Mouse (Mus musculus) bone marrow, adult 2 months (tissue): Measurements from ENCODE around the gene Trim47. TPM values are rescaled to one million over a fixed set of nuclear protein-coding genes. Genes with fewer than 3 reads are reported as not detected.
A peak's percentile ranks its signal among the peaks of the same experiment; 100 is the strongest.

ENCODE experiments used
- H3K27ac ChIP-seq: fragments of 200-500 bp; 2 replicates; pipeline ENCODE4 v1.5.1; 2012; ENCODE audit warnings: low read depth, mild to moderate bottlenecking, control low read depth, inconsistent platforms, low read length; ENCODE audit not compliant: control insufficient read depth, poor library complexity, insufficient read depth
- H3K4me1 ChIP-seq: fragments of 200-500 bp; 2 replicates; pipeline ENCODE4 v1.6.1; 2011; ENCODE audit warnings: low read length; ENCODE audit not compliant: control insufficient read depth, insufficient read depth
- H3K4me3 ChIP-seq: fragments of 200-500 bp; replicated peaks from 2 replicates; pipeline ENCODE3; 2011; ENCODE audit warnings: mild to moderate bottlenecking, low read depth, low read length, control low read depth; ENCODE audit not compliant: control insufficient read depth
- CTCF ChIP-seq: fragments of 200-500 bp; IDR thresholded peaks from 2 replicates; pipeline ENCODE4 v1.5.1; 2011; ENCODE audit warnings: low read length, control low read depth; ENCODE audit not compliant: control insufficient read depth, insufficient read depth
- POLR2A ChIP-seq: fragments of 200-500 bp; IDR thresholded peaks from 2 replicates; pipeline ENCODE4 v1.6.1; 2011; ENCODE audit warnings: low read depth, mild to moderate bottlenecking, control low read depth, low read length, borderline replicate concordance; ENCODE audit not compliant: control insufficient read depth
- WGBS: fragments of 180-500 bp; shearing (Covaris S2); methylation state at CpG from one replicate; pipeline ENCODE4 v1.1.7; 2018; 5-methylcytosine and 5-hydroxymethylcytosine counted together
- polyA plus RNA-seq: library from polyadenylated mRNA; stranded (reverse); fragments of >200 nt; gene quantifications from 2 replicates; pipeline ENCODE4 v1.2.4, GENCODE M21; 2011; ENCODE audit warnings: low replicate concordance; ENCODE audit not compliant: missing spikeins, insufficient read depth, insufficient read length

The Trim47 gene
- polyA plus RNA-seq, 1 experiment = 8.9 TPM

- no peaks in the 10 kb centered on the region; the same call in none of the 2 replicates for H3K4me1 ChIP-seq
- no peak for TF ChIP-seq CTCF
- TF ChIP-seq POLR2A = no peak
- H3K4me3 ChIP-seq = no peak overlapping the region
- H3K27ac ChIP-seq = no peak overlapping the region
- WGBS = 64% methylated on average over 14 of the region's 14 CpGs
Measured at GRCm38 (mm10) chr11:116106963-116107776, 19.8 kb downstream of the Trim47 start.

DNA sequence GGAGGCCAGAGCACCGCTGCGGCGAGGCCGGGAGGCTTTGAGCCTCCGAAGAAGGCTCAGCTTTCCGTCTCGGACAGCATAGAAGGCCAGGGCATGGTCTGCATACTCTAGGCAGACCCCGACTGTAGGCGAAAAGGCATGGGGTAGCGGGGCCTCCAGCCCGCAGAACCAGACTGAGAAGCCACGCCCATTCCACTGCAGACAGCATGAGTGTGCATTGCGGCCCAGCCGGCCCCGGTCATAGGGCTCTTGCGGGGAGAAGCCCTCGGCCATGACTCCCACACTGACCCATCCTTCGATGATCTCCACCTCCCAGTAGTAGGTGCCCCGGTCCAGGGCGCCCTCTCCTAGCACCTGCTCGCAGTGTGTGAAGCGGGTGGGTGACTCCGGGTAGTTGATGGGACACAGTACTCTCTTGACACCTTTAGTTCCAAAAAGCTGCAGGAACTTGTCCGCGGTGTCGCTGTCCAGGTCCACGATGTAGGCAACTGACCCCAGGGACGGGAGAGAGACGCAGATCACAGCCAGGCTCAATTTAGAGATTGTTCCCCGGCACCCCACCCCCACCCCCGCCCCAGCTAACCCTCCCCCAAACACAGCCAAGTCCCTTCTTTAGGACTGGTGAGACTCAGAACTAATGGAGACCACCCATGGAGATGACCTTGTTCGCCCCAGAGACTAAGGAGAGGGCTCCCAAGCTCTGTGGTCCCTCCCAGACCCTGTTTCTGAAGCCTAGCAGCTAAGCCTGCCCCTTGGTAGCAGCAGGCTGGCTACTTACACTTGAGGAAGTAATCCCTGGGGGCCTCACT is 20.7 kb downstream of the Trim47 start:
- 87% methylated on average over 32 of the region's 32 CpGs for WGBS
- Histone ChIP-seq H3K27ac (no peak overlapping the region), H3K4me1 (no peaks in the 10 kb centered on the region; the same call in none of the 2 replicates), H3K4me3 (no peak overlapping the region)
- TF ChIP-seq CTCF = no peak
- no peak for TF ChIP-seq POLR2A

GRCm38 (mm10) chr11:116105065-116105464 is 21.9 kb downstream of the Trim47 start:
- Histone ChIP-seq H3K4me3 (no peak overlapping the region), H3K4me1 (no peaks in the 10 kb centered on the region; the same call in none of the 2 replicates), H3K27ac (no peak overlapping the region)
- 78% methylated on average over 2 of the region's 2 CpGs for WGBS
- no peak for TF ChIP-seq POLR2A
- TF ChIP-seq CTCF = no peak

- TF ChIP-seq CTCF = no peak
- TF ChIP-seq POLR2A = no peak
- Histone ChIP-seq H3K4me3 (no peak overlapping the region), H3K4me1 (no peaks in the 10 kb centered on the region; the same call in none of the 2 replicates), H3K27ac (no peak overlapping the region)
- 36% methylated on average over 14 of the region's 14 CpGs for WGBS
Measured at GRCm38 (mm10) chr11:116104006-116104646, 22.9 kb downstream of the Trim47 start.

DNA sequence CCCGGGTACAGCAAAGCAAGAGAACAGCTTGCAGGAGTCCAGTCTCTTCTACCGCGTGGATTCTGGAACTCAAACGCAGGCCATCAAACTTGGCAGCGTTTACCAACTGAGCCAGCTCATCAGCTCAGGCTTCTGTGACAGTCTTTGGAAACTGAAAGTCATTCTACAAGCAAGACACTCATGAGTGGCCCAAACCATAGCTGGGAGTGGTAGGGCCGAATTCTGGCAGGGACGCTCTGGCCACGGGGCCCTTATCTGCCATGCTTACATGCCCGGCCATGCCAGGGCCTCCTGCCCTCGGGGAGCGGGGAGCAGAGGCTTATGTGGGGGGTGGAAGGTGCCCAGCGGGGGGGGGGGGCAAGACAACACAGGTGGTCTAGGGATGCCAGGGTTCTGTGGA is 23.4 kb downstream of the Trim47 start:
- Histone ChIP-seq H3K4me3 (no peak overlapping the region), H3K4me1 (no peaks in the 10 kb centered on the region; the same call in none of the 2 replicates), H3K27ac (no peak overlapping the region)
- 53% methylated on average over 12 of the region's 12 CpGs for WGBS
- TF ChIP-seq CTCF = no peak
- no peak for TF ChIP-seq POLR2A

GRCm38 (mm10) chr11:116102472-116102871 is 24.5 kb downstream of the Trim47 start:
- H3K4me3 ChIP-seq = no peak overlapping the region
- H3K27ac ChIP-seq = no peak overlapping the region
- H3K4me1 ChIP-seq = no peaks in the 10 kb centered on the region; the same call in none of the 2 replicates
- 36% methylated on average over 3 of the region's 4 CpGs for WGBS
- TF ChIP-seq POLR2A (no peak), CTCF (no peak)

GRCm38 (mm10) chr11:116101931-116102381 is 25.1 kb downstream of the Trim47 start:
- WGBS = 32% methylated on average over 11 of the region's 11 CpGs
- H3K4me3 ChIP-seq = no peak overlapping the region
- TF ChIP-seq POLR2A (no peak; the same call in 1 of the 2 replicates), CTCF (no peak)
- peak overlapping the region; percentile 36 for H3K27ac ChIP-seq
- H3K4me1 ChIP-seq = no peaks in the 10 kb centered on the region; the same call in none of the 2 replicates
